Mouse (Mus musculus) embryonic fibroblast, embryonic 13.5 days (primary cell): ENCODE results near the gene Pde5a.

Source experiments
- CTCF ChIP-seq: IDR thresholded peaks from 2 replicates; pipeline ENCODE4 v1.5.1; 2011; ENCODE audit warnings: mild to moderate bottlenecking, control low read depth, low read length, moderate library complexity, borderline replicate concordance; ENCODE audit not compliant: insufficient read depth
- POLR2A ChIP-seq: IDR thresholded peaks from 2 replicates; pipeline ENCODE4 v1.6.1; 2011; ENCODE audit warnings: low read depth, mild to moderate bottlenecking, control low read depth, low read length, moderate library complexity

- no peak for TF ChIP-seq POLR2A
- no peak for TF ChIP-seq CTCF
These were observed 72.0 kb downstream of the Pde5a start for GRCm38 (mm10) chr3:122800553-122801435.
